Mouse (Mus musculus): Measurements from ENCODE around the gene Cnot2.

Gene Cnot2

GRCm38 (mm10) chr10:116562731-116563480 is 18.4 kb downstream of the Cnot2 start:
- in situ Hi-C loops (cut with MseI, MboI): no loop called here

DNA sequence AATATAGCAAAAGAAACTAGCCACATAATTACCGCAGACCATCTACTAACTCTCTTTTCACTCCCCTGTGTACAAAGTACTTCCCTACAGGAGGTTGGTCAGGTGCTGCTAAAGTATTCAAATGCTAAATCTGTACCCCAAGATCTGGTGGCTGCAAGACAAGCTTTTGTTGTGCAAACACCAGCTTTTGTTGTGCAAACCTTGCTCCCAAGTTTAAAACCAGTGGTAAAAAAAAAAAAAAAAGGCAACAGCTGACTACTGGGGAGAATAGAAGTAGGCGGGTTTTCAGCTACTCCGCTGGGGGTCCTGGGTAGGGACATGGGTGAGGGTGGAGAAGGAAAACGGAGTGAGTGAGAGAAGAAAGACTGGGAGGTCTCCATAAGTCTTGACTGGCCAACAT is 19.1 kb downstream of the Cnot2 start:
- in situ Hi-C loops (cut with MseI, MboI): no loop called here

DNA sequence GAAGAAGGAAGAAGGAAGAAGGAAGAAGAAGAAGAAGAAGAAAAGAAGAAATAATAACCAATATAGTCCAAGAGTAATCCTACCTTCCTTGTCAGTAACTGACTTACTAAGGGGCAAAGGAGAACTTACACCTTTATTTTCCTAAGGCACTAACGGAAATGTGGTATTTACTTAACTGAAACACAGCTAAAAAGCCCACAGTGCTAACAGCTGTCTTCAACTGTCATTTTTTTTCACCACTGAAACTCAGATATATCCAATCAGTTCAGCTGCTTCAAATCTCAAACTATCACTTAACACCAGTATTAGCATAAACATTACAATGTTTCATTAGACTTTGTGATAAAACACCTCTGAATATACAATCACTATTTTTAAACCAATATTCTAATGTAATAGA is 22.1 kb downstream of the Cnot2 start:
- in situ Hi-C loops (cut with MseI, MboI): no loop called here

DNA sequence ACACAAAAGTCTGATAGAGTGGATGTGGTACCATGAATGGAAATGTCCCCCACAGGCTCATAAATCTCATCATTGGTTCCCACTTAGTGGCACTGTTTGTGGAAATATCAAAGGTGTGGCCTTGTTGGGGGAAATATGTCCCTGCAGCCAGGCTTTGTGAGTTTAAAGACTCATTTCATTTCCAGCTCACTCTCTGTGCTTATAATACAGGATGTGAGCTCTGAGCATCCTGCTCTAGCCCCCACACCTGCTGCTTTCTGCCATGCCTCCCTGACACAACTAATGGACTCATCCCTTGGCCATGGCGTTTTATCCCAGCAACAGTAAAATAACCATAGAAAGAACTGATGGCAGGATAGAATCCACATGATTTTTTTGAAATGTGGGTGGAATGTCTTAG is 24.1 kb downstream of the Cnot2 start:
- in situ Hi-C loops (cut with MseI, MboI): no loop called here

DNA sequence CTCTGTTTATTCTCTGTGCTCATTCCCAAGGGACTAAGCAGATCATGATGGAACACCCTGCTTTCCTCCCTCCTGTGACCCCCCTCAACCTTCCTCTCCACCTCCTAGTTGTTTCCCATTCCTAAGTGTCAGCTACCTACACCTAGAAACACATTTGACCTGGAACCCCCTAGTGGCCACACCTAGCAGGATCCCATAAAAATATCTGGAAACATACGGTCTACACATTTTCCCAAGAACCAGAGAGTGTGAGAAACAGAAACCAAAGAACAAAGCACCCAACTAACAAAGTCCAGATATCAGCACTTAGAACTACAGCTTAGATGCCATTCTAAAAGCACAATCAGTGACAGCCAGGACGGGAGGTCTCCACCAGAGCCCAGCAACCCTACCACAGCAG is 26.9 kb downstream of the Cnot2 start:
- in situ Hi-C loops (cut with MseI, MboI): no loop called here

DNA sequence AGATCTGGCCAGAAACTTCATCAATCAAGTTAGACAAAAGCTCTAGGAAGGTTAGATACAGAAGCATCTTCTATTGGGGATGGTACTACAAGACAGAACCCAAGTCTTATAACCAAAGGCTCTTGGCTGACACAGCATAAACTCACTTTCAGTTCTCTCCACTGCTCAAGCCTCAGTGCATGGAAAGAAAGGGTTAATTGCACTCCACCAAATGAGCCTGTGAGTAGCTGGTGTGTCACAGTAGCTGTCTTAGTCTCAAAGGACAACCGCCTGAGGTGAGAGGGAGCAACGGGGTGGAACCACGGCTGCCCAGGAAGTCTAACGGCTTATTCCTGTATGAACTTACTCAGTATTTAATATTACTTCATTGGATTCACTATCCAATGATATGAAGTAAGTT is 33.4 kb downstream of the Cnot2 start:
- in situ Hi-C loops (cut with MseI, MboI): no loop called here

- in situ Hi-C loops (cut with MseI, MboI): no loop called here
Measured at GRCm38 (mm10) chr10:116546177-116546576, 35.1 kb downstream of the Cnot2 start.

DNA sequence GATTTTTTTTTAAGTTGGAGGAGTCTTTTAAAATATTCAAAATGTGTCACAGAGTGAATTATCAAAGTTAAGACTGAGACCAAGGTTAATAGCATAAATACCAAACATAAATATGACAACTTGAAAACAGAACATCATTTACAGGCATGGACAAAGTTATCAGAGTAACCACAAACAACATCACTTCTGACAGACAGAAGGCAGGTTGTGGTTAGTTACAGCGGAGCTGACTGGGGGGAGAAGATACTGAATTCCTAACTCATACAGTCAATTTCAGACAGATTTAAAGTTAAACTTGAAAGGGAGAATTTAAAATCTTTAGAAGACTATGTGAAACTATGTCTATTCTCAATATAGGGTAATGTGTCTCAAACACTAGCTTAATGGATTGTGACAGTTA is 38.2 kb downstream of the Cnot2 start:
- in situ Hi-C loops (cut with MseI, MboI): no loop called here

DNA sequence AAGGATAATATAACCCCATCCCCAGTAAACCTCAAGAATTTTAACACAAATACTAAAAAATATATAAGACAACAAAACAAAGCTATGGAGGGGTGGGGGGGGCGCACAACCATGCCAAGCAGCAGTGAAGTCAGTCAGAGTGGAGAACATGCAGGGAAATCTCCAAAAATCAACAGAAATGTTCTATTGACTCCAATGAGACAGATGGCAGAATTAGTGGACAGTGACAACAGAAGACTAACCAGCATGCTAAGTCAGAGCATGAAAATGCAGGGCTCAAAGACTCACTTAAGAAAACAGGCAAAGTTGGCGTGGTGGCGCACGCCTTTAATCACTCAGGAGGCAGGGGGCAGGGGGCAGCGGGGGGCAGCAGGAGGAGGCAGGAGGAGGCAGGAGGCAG is 40.6 kb downstream of the Cnot2 start:
- in situ Hi-C loops (cut with MseI, MboI): no loop called here

DNA sequence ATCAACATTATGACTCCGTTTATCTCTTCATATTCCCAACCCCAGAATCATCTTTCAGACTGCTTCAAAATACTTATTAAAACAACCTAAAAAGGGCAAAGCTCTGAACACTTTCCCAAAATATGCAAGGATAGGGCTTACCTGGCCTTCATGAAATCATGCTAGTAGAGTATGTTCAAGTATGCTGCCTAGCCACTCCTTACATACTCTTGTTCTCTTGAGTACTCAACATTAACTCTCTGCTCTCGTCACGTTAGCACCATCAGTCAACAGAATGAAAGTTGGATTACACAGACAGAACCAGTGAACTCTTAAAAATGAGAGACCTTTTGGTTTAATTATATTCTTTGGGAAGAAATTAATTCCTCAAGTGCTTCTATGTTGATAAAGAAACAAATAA is 43.8 kb downstream of the Cnot2 start:
- in situ Hi-C loops (cut with MseI, MboI): no loop called here

DNA sequence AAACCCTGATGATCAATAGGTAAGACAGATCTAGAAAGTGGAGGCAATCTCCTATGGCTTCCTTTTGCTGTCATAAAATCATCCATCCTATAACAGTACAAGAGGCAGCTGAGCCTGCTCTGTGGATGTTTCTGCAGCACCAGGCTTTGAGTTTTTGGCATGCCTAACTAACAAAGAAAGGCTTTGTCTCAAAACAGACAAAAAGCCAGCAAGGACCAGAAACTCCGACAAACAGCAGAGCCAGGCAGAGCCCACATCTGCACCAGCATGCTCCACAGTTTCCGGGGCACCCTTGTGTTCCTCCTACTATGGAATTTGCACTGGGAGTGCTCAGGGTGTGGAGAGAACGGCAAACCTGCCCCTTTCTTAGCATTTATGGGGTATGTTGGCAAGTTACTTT is 47.0 kb downstream of the Cnot2 start:
- in situ Hi-C loops (cut with MseI, MboI): no loop called here

DNA sequence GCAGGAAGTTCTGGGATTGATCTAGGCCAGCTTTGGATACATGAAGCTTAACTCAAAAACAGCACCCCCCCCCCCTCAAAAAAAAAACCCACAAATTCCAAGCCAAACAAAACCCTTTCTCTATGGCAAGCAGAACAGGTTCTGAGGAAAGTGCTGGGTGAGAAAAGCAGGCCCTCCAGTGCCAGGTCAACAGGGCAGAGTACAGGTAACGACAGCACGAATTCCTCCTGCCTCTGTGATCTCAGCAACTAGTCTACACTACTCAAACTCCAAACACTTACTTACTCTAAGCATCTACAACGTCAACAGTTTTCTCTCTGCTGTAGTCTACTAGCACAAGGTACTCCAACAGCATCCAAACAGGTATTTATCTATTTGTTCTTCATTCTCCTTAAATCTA is 48.8 kb downstream of the Cnot2 start:
- in situ Hi-C loops (cut with MseI, MboI): no loop called here

DNA sequence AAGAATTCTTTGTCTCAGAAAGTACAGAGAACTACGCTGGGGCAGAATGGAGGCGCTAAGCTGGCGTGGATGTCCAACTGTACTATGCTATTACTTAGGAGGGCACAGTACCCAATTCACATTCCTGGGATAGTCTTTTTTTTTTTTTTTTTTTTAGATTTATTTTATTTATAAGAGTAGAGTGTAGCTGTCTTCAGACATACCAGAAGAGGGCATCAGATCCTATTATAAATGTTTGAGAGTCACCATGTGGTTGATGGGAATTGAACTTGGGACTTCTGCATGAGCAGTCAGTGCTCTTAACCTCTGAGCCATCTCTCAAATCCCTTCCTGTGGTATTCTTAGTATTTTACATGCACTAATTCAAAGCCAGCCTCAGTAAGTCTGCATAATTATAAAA is 50.2 kb downstream of the Cnot2 start:
- in situ Hi-C loops (cut with MseI, MboI): no loop called here

- in situ Hi-C loops (cut with MseI, MboI): no loop called here
Measured at GRCm38 (mm10) chr10:116519588-116519987, 61.7 kb downstream of the Cnot2 start.

- in situ Hi-C loops (cut with MseI, MboI): no loop called here
Measured at GRCm38 (mm10) chr10:116515590-116515989, 65.7 kb downstream of the Cnot2 start.

- in situ Hi-C loops (cut with MseI, MboI): no loop called here
Measured at GRCm38 (mm10) chr10:116515158-116515557, 66.2 kb downstream of the Cnot2 start.

GRCm38 (mm10) chr10:116513254-116513635 is 68.1 kb downstream of the Cnot2 start:
- in situ Hi-C loops (cut with MseI, MboI): no loop called here

DNA sequence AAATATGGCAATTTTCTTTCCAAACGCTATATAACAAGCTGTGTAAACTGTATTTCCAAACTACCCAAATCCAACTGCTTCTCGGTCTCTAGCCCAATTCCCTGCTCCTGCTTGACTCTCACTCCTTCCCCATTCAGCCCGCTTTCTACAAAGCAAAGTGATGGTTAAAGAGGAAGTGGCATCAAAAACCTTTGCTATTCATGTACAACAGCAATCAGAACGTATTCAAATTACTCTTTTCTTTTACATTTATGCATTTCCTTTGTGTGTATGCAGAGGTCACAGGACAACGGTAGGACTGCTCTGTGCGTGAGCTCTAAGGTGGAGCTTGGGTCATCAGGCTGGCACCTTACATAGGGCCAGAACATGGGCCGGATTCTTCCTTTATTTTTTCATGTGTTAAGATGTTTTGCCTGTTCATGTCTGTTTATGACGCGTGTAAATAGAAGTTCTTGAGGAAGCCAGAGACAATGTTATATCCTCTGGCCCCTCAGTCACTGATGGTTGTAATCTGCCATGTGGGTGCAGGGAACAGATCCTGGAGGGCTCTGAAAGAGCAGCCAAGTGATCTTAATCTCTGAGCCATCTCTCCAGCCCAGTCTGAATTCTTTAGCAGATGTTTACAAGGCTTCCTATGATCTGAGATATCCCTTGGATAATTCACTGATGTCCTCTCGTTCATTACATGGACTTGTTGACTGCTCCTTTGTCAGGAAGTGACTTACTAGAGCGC is 68.6 kb downstream of the Cnot2 start:
- in situ Hi-C loops (cut with MseI, MboI): no loop called here

- in situ Hi-C loops (cut with MseI, MboI): no loop called here
Measured at GRCm38 (mm10) chr10:116505303-116506014, 75.9 kb downstream of the Cnot2 start.

- in situ Hi-C loops (cut with MseI, MboI): no loop called here
Measured at GRCm38 (mm10) chr10:116492768-116493167, 88.5 kb downstream of the Cnot2 start.

- in situ Hi-C loops (cut with MseI, MboI): no loop called here
Measured at GRCm38 (mm10) chr10:116486895-116487747, 94.2 kb downstream of the Cnot2 start.

DNA sequence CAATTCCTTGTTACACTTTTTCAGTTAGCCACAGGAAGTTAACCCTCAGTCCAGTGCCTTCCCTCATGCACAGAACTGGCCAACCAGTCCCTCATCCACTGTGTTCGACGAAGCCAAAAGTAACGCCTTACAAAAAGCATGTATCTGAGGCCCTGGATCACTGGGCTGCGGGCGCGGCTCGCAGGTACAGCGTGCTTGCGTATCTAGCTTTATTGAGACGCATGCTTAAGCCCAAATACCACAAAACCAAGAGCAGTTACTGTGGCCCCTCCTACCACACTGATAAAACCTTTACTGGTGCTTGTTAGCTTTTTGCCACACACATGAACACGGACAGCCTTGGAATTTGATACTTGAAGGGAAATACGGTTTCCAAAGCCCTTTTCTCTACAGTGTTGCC is 99.4 kb downstream of the Cnot2 start:
- in situ Hi-C loops (cut with MseI, MboI): no loop called here

Data from mouse trophoblast stem cell (cell line).